In the genomic region with DNA sequence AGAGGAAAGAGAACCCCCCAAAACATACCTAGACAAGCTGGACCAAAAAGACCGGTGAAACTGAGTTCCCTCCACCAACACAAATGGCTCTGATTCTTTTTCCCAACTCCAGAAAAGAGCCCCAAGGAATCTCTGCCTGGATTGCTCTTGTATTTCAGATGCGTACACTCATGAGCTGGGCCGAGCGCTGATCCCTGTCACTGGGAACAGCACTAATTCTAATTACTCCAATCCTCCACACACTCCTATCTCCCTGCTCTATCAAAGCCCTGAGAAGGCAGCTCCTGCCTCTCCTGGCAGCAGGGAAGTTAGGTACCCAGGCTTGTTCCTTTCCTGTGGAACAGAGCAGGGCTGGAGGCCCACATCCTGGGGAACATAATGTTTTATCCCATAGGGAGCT, we compare ENCODE assay signal across 12 mouse cellular contexts.
DNase-seq lines count a peak whose midpoint lies in the region; ATAC-seq and TF ChIP-seq lines count a peak whose summit lies in the region.
"Had no signal": no experiment of that assay in that cellular context is flagged by ENCODE, and none has a peak within 500 bp of the region (broad histone marks: within the 10 kb centered on the region; RNA-seq: fewer than 3 reads in every experiment).

No protein-coding gene starts in this region.

- 0 out of 2 replicates have a peak, but pooled peaks have one; percentile 0 for ATAC-seq in frontal cortex, adult (ENCODE audit: low TSS enrichment)
- ATAC-seq in forebrain, embryonic 15.5 days (replicated peaks), result no peak
- ATAC-seq in hindbrain, postnatal 0 days, result no peak
- ATAC-seq in midbrain, postnatal 0 days (ENCODE audit: low FRiP score), result peak; percentile 39; the same call in 1 of the 2 replicates
- ATAC-seq: liver, postnatal 0 days had no signal

- 63% methylated on average over 4 of the region's 4 CpGs for WGBS in forebrain, embryonic 15.5 days
- WGBS in hindbrain, postnatal 0 days, result 44% methylated on average over 4 of the region's 4 CpGs
- WGBS in midbrain, postnatal 0 days, result 21% methylated on average over 4 of the region's 4 CpGs

- no peaks in the 10 kb centered on the region for H3K9me3 ChIP-seq in forebrain, embryonic 15.5 days
- no peaks in the 10 kb centered on the region for H3K9me3 ChIP-seq in hindbrain, postnatal 0 days (ENCODE audit: low read length)
- H3K9me3 ChIP-seq in midbrain, postnatal 0 days (ENCODE audit: low read length), result no peaks in the 10 kb centered on the region

- no peak overlapping the region for H3K9ac ChIP-seq in forebrain, embryonic 15.5 days (replicated peaks)
- no peak overlapping the region for H3K9ac ChIP-seq in hindbrain, postnatal 0 days (replicated peaks; ENCODE audit: low read length)
- peak overlapping the region; percentile 42; the same call in 1 of the 2 replicates for H3K9ac ChIP-seq in midbrain, postnatal 0 days (replicated peaks; ENCODE audit: low read length, poor library complexity, severe bottlenecking)
- H3K9ac ChIP-seq: liver, postnatal 0 days had no signal

- no peaks in the 10 kb centered on the region for H3K27me3 ChIP-seq in forebrain, embryonic 15.5 days
- H3K27me3 ChIP-seq in hindbrain, postnatal 0 days (ENCODE audit: insufficient read depth, low read length), result no peaks in the 10 kb centered on the region
- H3K27me3 ChIP-seq in midbrain, postnatal 0 days (ENCODE audit: insufficient read depth, low read length), result no peaks in the 10 kb centered on the region

- H3K36me3 ChIP-seq in forebrain, embryonic 15.5 days, result no peaks in the 10 kb centered on the region
- no peaks in the 10 kb centered on the region for H3K36me3 ChIP-seq in hindbrain, postnatal 0 days (ENCODE audit: insufficient read depth, low read length)
- no peaks in the 10 kb centered on the region for H3K36me3 ChIP-seq in midbrain, postnatal 0 days (ENCODE audit: insufficient read depth, low read length)

- H3K27ac ChIP-seq in forebrain, embryonic 15.5 days (replicated peaks), result peak overlapping the region; percentile 68
- H3K27ac ChIP-seq in hindbrain, postnatal 0 days, result peak overlapping the region; percentile 77
- H3K27ac ChIP-seq in midbrain, postnatal 0 days (ENCODE audit: low read depth, low read length), result peak overlapping the region; percentile 83

- no peak for DNase-seq in frontal cortex, adult 2 months (ENCODE audit: extremely low spot score in 1 of 2, low spot score in 1 of 2)
- peak; percentile 13 for DNase-seq in hindbrain, postnatal 0 days (ENCODE audit: low spot score)
- DNase-seq in midbrain, postnatal 0 days (ENCODE audit: low spot score), result no peak
- no peak for DNase-seq in kidney, postnatal 36 days
- DNase-seq in urinary bladder, postnatal 36 days (ENCODE audit: low spot score in 2 of 2), result no peak
- no peak for DNase-seq in right cerebral cortex, postnatal 36 days (ENCODE audit: low spot score in 2 of 2)
- DNase-seq: cerebellum, adult 9-10 months; kidney, postnatal 10 days; liver, postnatal 0 days; thymus, postnatal 36 days had no signal

- no peak overlapping the region for H3K4me2 ChIP-seq in forebrain, embryonic 15.5 days (replicated peaks)
- peak overlapping the region; percentile 28 for H3K4me2 ChIP-seq in hindbrain, postnatal 0 days (ENCODE audit: low read depth, low read length)
- peak overlapping the region; percentile 19 for H3K4me2 ChIP-seq in midbrain, postnatal 0 days (ENCODE audit: low read depth, low read length, poor library complexity, severe bottlenecking)

- no peak for TF ChIP-seq CTCF in hindbrain, postnatal 0 days (IDR thresholded peaks at IDR 0.05; ENCODE audit: low read depth)
- no peak for TF ChIP-seq CTCF in midbrain, postnatal 0 days (IDR thresholded peaks at IDR 0.05)

- H3K4me3 ChIP-seq in forebrain, embryonic 15.5 days, result no peak overlapping the region
- H3K4me3 ChIP-seq in hindbrain, postnatal 0 days (ENCODE audit: low read length), result no peak overlapping the region
- no peak overlapping the region for H3K4me3 ChIP-seq in midbrain, postnatal 0 days (ENCODE audit: low read depth, low read length)

- H3K4me1 ChIP-seq in forebrain, embryonic 15.5 days, result peaks cover 33% of the 10 kb centered on the region
- peaks cover 26% of the 10 kb centered on the region for H3K4me1 ChIP-seq in hindbrain, postnatal 0 days (ENCODE audit: insufficient read depth, low read length)
- peaks cover 14% of the 10 kb centered on the region for H3K4me1 ChIP-seq in midbrain, postnatal 0 days (ENCODE audit: insufficient read depth, low read length)

Comparison
In these comparisons a context has a peak if more than half of its experiments do, and no peak if none do; other contexts are left out.
1. ATAC-seq: peak in frontal cortex, adult (single experiment) and midbrain, postnatal 0 days (single experiment); none in forebrain, embryonic 15.5 days (single experiment) and hindbrain, postnatal 0 days (single experiment).
2. Peak in every context shown above with its lines, with median percentiles within 50 percentile points of each other: H3K27ac ChIP-seq.